Mouse (Mus musculus) ovary, adult 10 weeks (tissue): Measurements from ENCODE around the gene Sfxn3. TPM values are rescaled to one million over a fixed set of nuclear protein-coding genes. Genes with fewer than 3 reads are reported as not detected.

ENCODE experiments used
- polyA plus RNA-seq: library from polyadenylated mRNA; stranded (reverse); fragments of 350-450 nt; fragmentation: Illumina TruSeq; extraction: RNeasy Lipid Tissue Mini Kit (QIAGEN cat#74804); gene quantifications from one replicate; pipeline ENCODE4 v1.2.3, GENCODE M21; 2014

Gene Sfxn3
- polyA plus RNA-seq, result 22.3 TPM

DNA sequence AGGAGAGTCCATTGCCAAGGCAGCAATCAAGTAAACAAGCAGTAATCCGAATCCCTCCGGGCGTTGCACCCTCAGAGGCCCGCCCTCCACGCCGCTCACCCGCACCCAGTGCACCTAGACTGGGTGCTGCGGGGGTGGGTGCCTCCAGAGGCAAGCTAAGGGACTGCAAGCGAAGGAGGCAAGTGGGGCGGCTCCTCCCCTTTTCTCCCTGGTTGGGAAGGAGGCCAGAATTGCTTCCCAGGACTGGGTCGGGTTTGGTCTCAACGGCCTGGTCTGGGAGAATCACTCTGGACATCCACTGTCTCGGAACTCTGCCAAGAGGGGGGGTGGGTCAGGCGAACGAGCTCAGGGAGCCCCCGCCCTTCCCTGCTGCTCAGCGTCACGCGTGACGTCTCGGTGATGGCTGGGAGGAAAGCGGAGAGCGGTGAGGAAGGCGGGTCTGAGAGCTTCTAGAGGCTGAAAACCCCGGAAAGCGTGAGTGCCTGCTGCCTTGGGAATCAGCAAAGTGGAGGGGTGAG lies at the start of gene Sfxn3:
Sfxn3 (plus strand) TSS at position 87 of the 518 bp plus-strand sequence.

DNA sequence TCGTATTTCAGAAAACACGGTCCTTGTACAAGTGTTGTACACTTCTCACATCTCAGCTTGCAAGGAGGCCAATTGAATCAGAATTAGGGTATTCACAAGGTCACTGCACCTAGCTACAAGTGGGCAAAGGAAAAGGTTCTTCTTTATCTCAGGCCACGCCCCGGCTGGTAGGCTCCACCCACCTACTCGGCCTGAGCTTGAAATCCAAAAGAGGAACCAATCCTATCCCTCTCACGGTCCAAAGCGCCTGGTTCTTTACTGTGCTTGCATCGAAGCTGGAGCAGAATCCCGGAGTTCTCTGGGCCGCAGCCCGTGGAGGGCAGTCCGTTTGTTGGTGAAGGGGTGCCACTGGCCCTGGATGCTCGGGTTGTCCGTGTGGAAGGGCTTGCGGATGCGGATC lies 41.9 kb upstream of the Sfxn3 start, which contains the start of gene Twnk:
Twnk (plus strand) TSS at position 220 of the 400 bp plus-strand sequence.

DNA sequence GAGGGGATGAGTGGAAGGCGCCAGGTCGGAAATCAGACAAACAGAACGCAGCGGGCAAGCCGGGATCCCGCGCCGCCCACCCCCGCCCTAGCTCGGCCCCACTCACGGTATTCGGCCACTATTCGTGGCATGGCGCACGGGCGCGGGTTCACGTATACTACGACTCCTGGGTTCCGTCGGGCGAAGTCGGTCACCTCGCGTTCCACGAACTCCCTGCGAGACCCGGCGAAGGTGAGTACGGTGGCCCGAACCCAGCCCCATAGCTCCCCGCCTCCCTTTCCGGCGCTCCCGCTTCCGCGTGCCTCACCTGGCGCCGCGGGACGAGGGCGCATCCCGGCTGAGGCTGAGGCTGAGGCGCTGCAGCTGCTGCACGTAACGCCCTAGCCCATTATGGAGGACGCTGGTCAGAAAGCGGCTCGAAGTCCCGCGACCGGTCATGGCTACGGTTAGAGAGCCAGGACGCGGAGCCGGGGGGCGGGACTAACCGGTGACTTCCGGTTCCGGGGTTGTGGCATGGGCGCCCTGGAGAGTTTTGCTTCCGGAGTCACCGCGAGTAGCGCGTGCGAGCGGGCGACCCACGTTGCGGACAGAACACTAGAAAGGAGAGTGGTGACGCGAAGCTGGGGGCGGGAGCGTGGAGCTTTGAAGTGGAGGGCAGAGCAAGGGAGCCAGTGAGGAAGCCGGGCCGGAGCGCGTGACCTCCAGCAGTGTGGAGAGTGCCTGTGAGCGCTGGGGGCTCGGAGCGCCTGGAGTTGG lies 41.2 kb upstream of the Sfxn3 start, which contains the start of gene Mrpl43:
Mrpl43 (minus strand) TSS at position 486 of the 756 bp plus-strand sequence.

DNA sequence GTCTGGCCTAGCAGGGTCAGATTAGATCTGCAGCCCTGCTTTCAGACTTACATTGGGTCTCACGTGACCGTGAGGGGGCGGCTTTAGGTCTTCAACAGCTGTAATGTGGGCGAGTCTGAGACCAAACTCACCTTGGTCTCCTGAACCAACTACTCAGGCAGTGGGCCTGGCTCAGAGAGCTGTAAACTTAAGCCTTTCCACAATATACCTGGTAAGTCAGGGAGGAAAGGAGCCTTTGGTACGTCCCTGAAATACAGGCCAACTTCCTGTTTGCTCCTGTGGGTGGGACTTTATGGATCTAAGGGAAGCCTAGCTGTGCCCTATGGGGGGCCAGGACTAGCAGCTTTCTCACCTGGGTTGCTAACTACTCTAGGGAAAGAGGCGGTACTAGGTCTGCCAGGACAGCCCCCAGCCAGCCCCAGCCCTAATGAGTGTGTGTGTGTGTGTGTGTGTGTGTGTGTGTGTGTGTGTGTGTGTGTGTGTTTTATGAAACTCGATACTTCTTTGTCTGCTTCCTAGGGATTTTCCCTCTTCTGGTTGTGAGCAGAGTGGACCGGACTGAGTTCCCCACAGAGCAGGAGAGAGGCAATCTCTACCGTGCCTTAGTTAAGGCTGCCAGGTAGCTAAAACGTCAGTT lies 32.9 kb upstream of the Sfxn3 start, which contains the start of gene Lzts2:
Lzts2 (plus strand) TSS at position 80 of the 637 bp plus-strand sequence.

DNA sequence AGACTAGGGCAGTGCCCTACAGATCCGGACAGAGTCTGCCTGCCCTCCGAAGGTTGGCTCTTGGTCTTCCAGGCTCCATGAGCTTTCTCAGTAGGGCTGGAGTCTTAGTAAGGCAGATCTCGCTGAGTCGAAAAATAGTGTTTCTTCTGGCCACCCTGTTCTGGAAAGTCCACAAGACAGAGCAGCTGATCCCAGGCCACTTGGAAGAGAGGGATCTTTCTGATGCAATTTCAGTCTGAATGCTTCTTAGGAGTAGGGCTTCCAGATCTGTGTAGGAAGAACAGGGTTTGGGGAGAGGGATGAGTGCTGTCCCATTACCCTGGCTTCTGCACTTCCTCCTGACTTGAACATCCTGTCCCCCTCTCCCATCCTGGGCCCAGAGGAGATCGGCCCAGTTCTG lies 1.7 kb upstream of the Sfxn3 start, which contains the start of gene Pdzd7:
Pdzd7 (minus strand) TSS at position 67 of the 400 bp plus-strand sequence.

DNA sequence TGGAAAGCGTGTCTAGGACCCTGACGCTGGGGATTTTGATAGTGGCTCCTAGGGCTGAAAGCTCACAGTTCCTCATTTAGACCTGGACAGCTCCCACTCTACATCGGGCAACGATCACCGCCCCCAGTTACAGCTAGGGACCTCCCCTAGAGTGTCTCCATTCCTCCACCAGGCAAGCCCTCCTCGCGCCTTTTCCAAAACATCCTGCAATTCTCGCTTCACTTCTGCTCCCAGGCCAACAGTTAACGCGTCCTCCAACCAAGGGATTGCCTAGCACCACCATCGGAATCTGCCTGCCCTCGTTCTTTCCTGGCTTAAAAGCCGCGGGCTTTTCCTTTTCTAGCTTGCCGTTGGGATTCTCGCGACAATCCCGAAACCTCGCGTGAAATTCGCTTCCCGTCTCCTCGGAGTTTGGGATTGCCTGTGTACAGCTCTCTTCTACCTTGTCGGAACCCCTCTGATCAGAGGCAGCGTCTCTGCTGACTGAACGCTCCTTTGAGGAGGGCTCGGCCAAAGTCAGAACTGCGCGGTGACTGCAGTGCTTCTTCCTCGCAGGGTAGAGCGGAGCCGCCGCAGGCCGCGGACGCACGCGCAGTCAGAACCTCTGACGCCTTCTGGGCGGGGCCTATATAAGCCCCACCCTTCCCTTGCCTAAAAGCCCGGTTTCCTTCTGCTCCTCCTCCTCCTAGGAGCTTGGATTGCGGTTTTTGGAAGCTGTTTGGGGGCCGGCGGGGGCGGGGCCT lies 27.4 kb downstream of the Sfxn3 start, which contains the start of gene Kazald1:
Kazald1 (plus strand) TSS at position 662 of the 743 bp plus-strand sequence.

Other genes with a start within 250 kb of the Sfxn3 start
- 126 TPM for gene Slf2, start 116.4 kb upstream of the Sfxn3 start, polyA plus RNA-seq
- gene Sema4g, start 58.4 kb upstream of the Sfxn3 start, polyA plus RNA-seq, result 0.29 TPM
- gene Twnk, start 41.8 kb upstream of the Sfxn3 start, polyA plus RNA-seq, result 8.5 TPM
- 9.9 TPM for gene Mrpl43, start 41.1 kb upstream of the Sfxn3 start, polyA plus RNA-seq
- gene Lzts2, start 33.1 kb upstream of the Sfxn3 start, polyA plus RNA-seq, result 14.3 TPM
- gene Pdzd7, start 1.8 kb upstream of the Sfxn3 start, polyA plus RNA-seq, result 0.26 TPM
- gene Kazald1, start 27.7 kb downstream of the Sfxn3 start, polyA plus RNA-seq, result 1.5 TPM
- not detected for gene Tlx1, start 103.2 kb downstream of the Sfxn3 start, polyA plus RNA-seq
- gene Lbx1, start 188.3 kb downstream of the Sfxn3 start, polyA plus RNA-seq, result 0.29 TPM